Mouse (Mus musculus) stomach, postnatal 0 days (tissue): Measurements from ENCODE around the gene Odf2.

Experiments used
- CTCF ChIP-seq: IDR thresholded peaks from 2 replicates; pipeline ENCODE4 v1.5.1; 2016; ENCODE audit warnings: antibody characterized with exemption, low read depth, mild to moderate bottlenecking, moderate library complexity
- EP300 ChIP-seq: optimal IDR thresholded peaks from 2 replicates; pipeline ENCODE3; 2016; ENCODE audit warnings: antibody characterized with exemption

GRCm38 (mm10) chr2:29855585-29856210, 33.3 kb upstream of the Odf2 start:
- TF ChIP-seq CTCF = no peak
- TF ChIP-seq EP300 = no peak
